Mouse (Mus musculus) erythroblast, adult 5-6 weeks (primary cell): ENCODE results near the gene Kdm4a. TPM values are rescaled to one million over a fixed set of nuclear protein-coding genes. Genes with fewer than 3 reads are reported as not detected.

ENCODE experiments used
- total RNA-seq, 2 experiments: library from RNA; stranded (forward) in 1 of 2; stranded (reverse) in 1 of 2; fragments of 150-400 nt in 1 of 2; fragments of 200-764, 138-1000 nt in 1 of 2; gene quantifications; 2 replicates each; pipeline versions ENCODE4 v1.2.3 to v1.2.4; 2015 to 2017; ENCODE audit warnings: low replicate concordance in 2 of 2

Gene Kdm4a
- total RNA-seq, 2 experiments from 2014 or later = 21.5 to 56.9 TPM

Other genes with a start within 250 kb of the Kdm4a start
- 0.42 and 7.9 TPM in 2 replicates for gene St3gal3, start 45.1 kb downstream of the Kdm4a start, total RNA-seq (2015; ENCODE audit: low replicate concordance)
- gene St3gal3, start 45.1 kb downstream of the Kdm4a start, total RNA-seq (2017; ENCODE audit: low replicate concordance) = 2.2 and 2.6 TPM in 2 replicates
- gene Ptprf, start 111.4 kb upstream of the Kdm4a start, total RNA-seq (2015; ENCODE audit: low replicate concordance) = not detected in 2 replicates
- gene Ptprf, start 111.4 kb upstream of the Kdm4a start, total RNA-seq (2017; ENCODE audit: low replicate concordance) = not detected in 2 replicates
- 13.3 and 14.2 TPM in 2 replicates for gene Szt2, start 229.2 kb upstream of the Kdm4a start, total RNA-seq (2015; ENCODE audit: low replicate concordance)
- gene Szt2, start 229.2 kb upstream of the Kdm4a start, total RNA-seq (2017; ENCODE audit: low replicate concordance) = 14.1 and 21.6 TPM in 2 replicates
- gene Med8, start 229.3 kb upstream of the Kdm4a start, total RNA-seq (2015; ENCODE audit: low replicate concordance) = 30.0 and 32.2 TPM in 2 replicates
- 37.6 and 66.2 TPM in 2 replicates for gene Med8, start 229.3 kb upstream of the Kdm4a start, total RNA-seq (2017; ENCODE audit: low replicate concordance)
- gene Elovl1, start 248.1 kb upstream of the Kdm4a start, total RNA-seq (2015; ENCODE audit: low replicate concordance) = 15.2 and 35.9 TPM in 2 replicates
- gene Elovl1, start 248.1 kb upstream of the Kdm4a start, total RNA-seq (2017; ENCODE audit: low replicate concordance) = 21.7 and 22.0 TPM in 2 replicates